Mouse (Mus musculus): ENCODE data around the gene Hormad1.

Gene Hormad1

DNA sequence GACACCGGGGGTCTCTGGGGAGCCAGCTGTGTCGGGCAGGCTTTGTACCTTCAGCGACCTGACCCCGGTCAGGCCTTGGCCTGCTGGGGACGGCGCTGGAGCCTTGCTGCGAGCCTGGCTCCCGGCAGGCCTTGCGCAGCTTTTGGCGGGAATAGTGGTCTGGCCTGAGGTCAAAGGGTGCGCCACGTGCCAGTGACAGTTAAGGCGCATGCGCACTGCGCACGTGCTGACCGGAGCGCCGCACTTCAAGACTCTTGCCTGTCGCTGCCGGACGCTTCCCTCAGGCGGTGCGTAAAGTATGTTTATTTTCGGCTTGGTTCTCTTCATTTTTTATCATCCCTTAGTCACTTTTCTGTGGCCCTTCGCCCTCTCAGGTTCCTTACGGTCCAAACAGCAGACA lies at the start of gene Hormad1:
TSS of gene Hormad1 (plus strand) at position 241 of the 400 bp plus-strand sequence.
- Histone ChIP-seq H3K36me3 (ENCODE audit: insufficient read depth, low read length) (peaks cover 22% of the 10 kb centered on the region), H3K27me3 (ENCODE audit: insufficient read depth, low read length) (peaks cover 12% of the 10 kb centered on the region), H3K4me1 (replicated peaks; ENCODE audit: low read depth, low read length) (peaks cover 16% of the 10 kb centered on the region), H3K9me3 (ENCODE audit: low read length) (peaks cover 8% of the 10 kb centered on the region), H3K4me3 (replicated peaks; ENCODE audit: low read length) (peak within 1 kb of the TSS; percentile 56)
- TF ChIP-seq POU5F1 (IDR thresholded peaks at IDR 0.05; ENCODE audit: borderline replicate concordance, low read length) (no peak), NANOG (IDR thresholded peaks at IDR 0.05; ENCODE audit: borderline replicate concordance, low read length) (no peak), CTCF (conservative IDR thresholded peaks at IDR 0.05; ENCODE audit: low read length) (no peak)

- Histone ChIP-seq H3K4me1 (replicated peaks; ENCODE audit: low read depth, low read length) (0 out of 2 replicates have a peak, but pooled peaks cover 4% of the 10 kb centered on the region), H3K4me3 (replicated peaks; ENCODE audit: low read length) (no peak overlapping the region), H3K36me3 (ENCODE audit: insufficient read depth, low read length) (no peaks in the 10 kb centered on the region), H3K27me3 (ENCODE audit: insufficient read depth, low read length) (no peaks in the 10 kb centered on the region), H3K9me3 (ENCODE audit: low read length) (no peaks in the 10 kb centered on the region)
- TF ChIP-seq NANOG (IDR thresholded peaks at IDR 0.05; ENCODE audit: borderline replicate concordance, low read length) (no peak), CTCF (conservative IDR thresholded peaks at IDR 0.05; ENCODE audit: low read length) (no peak), POU5F1 (IDR thresholded peaks at IDR 0.05; ENCODE audit: borderline replicate concordance, low read length) (no peak)
These were observed 47.8 kb upstream of the Hormad1 start for GRCm38 (mm10) chr3:95511611-95512180.

- Histone ChIP-seq H3K9me3 (ENCODE audit: low read length) (no peaks in the 10 kb centered on the region), H3K4me1 (replicated peaks; ENCODE audit: low read depth, low read length) (peaks cover 33% of the 10 kb centered on the region), H3K4me3 (replicated peaks; ENCODE audit: low read length) (no peak overlapping the region), H3K27me3 (ENCODE audit: insufficient read depth, low read length) (no peaks in the 10 kb centered on the region), H3K36me3 (ENCODE audit: insufficient read depth, low read length) (no peaks in the 10 kb centered on the region)
- TF ChIP-seq CTCF (conservative IDR thresholded peaks at IDR 0.05; ENCODE audit: low read length) = no peak
- no peak for TF ChIP-seq POU5F1 (IDR thresholded peaks at IDR 0.05; ENCODE audit: borderline replicate concordance, low read length)
- TF ChIP-seq NANOG (IDR thresholded peaks at IDR 0.05; ENCODE audit: borderline replicate concordance, low read length) = no peak
These were observed 42.8 kb upstream of the Hormad1 start for GRCm38 (mm10) chr3:95516614-95517041.

GRCm38 (mm10) chr3:95517493-95517898 lies 42.0 kb upstream of the Hormad1 start:
- peaks cover 42% of the 10 kb centered on the region for H3K4me1 ChIP-seq (replicated peaks; ENCODE audit: low read depth, low read length)
- H3K27me3 ChIP-seq (ENCODE audit: insufficient read depth, low read length) = no peaks in the 10 kb centered on the region
- H3K9me3 ChIP-seq (ENCODE audit: low read length) = no peaks in the 10 kb centered on the region
- no peak overlapping the region for H3K4me3 ChIP-seq (replicated peaks; ENCODE audit: low read length)
- TF ChIP-seq POU5F1 (IDR thresholded peaks at IDR 0.05; ENCODE audit: borderline replicate concordance, low read length) (no peak), CTCF (conservative IDR thresholded peaks at IDR 0.05; ENCODE audit: low read length) (peak; percentile 100), NANOG (IDR thresholded peaks at IDR 0.05; ENCODE audit: borderline replicate concordance, low read length) (no peak)
- no peaks in the 10 kb centered on the region for H3K36me3 ChIP-seq (ENCODE audit: insufficient read depth, low read length)

DNA sequence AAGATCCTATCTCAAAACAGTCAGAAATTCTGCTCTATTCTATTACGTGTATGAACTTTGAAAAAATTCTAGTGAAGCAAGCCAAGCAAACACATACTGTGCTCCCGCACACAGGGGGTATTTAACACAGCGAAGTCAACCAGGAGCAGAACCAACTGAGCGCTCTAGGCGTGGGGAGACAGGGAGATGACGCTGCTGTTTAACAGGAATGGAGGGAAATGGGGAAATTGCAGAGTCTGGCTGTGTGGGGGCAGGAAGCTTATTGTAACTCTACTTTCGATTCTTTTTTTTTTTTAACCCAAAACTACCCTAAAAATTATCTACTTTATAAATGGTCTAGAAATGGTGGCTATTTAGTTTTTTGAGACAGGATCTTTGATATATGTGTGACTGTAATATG lies 40.6 kb upstream of the Hormad1 start:
- peaks cover 48% of the 10 kb centered on the region for H3K4me1 ChIP-seq (replicated peaks; ENCODE audit: low read depth, low read length)
- H3K9me3 ChIP-seq (ENCODE audit: low read length) = no peaks in the 10 kb centered on the region
- TF ChIP-seq POU5F1 (IDR thresholded peaks at IDR 0.05; ENCODE audit: borderline replicate concordance, low read length) (no peak), NANOG (IDR thresholded peaks at IDR 0.05; ENCODE audit: borderline replicate concordance, low read length) (no peak), CTCF (conservative IDR thresholded peaks at IDR 0.05; ENCODE audit: low read length) (no peak)
- H3K27me3 ChIP-seq (ENCODE audit: insufficient read depth, low read length) = no peaks in the 10 kb centered on the region
- no peaks in the 10 kb centered on the region for H3K36me3 ChIP-seq (ENCODE audit: insufficient read depth, low read length)
- no peak overlapping the region for H3K4me3 ChIP-seq (replicated peaks; ENCODE audit: low read length)

DNA sequence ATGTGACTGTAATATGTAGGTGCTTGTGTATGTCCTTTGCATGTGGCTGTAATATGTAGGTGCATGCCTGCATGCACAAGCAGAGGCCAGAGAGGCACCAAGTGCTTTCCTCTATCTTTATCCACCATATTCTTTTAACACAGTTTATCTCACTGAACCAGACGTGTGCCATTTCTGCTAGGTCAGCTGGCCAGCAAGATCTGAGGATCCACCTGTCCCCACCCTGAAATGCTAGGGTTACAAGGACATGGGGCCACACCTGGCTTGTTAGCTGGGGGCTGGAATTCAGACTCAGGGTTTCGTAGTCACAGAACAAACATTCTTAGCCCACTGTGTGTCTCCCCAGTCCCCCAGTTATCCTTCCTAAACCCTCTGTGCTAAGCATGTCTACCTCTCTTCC lies 40.2 kb upstream of the Hormad1 start:
- Histone ChIP-seq H3K36me3 (ENCODE audit: insufficient read depth, low read length) (no peaks in the 10 kb centered on the region), H3K4me3 (replicated peaks; ENCODE audit: low read length) (0 out of 2 replicates have a peak overlapping the region, but pooled peaks have one; percentile 0), H3K4me1 (replicated peaks; ENCODE audit: low read depth, low read length) (peaks cover 45% of the 10 kb centered on the region), H3K9me3 (ENCODE audit: low read length) (no peaks in the 10 kb centered on the region), H3K27me3 (ENCODE audit: insufficient read depth, low read length) (no peaks in the 10 kb centered on the region)
- TF ChIP-seq NANOG (IDR thresholded peaks at IDR 0.05; ENCODE audit: borderline replicate concordance, low read length) = no peak
- no peak for TF ChIP-seq POU5F1 (IDR thresholded peaks at IDR 0.05; ENCODE audit: borderline replicate concordance, low read length)
- TF ChIP-seq CTCF (conservative IDR thresholded peaks at IDR 0.05; ENCODE audit: low read length) = no peak

- H3K36me3 ChIP-seq (ENCODE audit: insufficient read depth, low read length) = no peaks in the 10 kb centered on the region
- no peak overlapping the region; the same call in 1 of the 2 replicates for H3K4me3 ChIP-seq (replicated peaks; ENCODE audit: low read length)
- peaks cover 44% of the 10 kb centered on the region for H3K4me1 ChIP-seq (replicated peaks; ENCODE audit: low read depth, low read length)
- no peaks in the 10 kb centered on the region for H3K27me3 ChIP-seq (ENCODE audit: insufficient read depth, low read length)
- TF ChIP-seq NANOG (IDR thresholded peaks at IDR 0.05; ENCODE audit: borderline replicate concordance, low read length) (no peak), CTCF (conservative IDR thresholded peaks at IDR 0.05; ENCODE audit: low read length) (no peak), POU5F1 (IDR thresholded peaks at IDR 0.05; ENCODE audit: borderline replicate concordance, low read length) (no peak)
- H3K9me3 ChIP-seq (ENCODE audit: low read length) = no peaks in the 10 kb centered on the region
These were observed 39.4 kb upstream of the Hormad1 start for GRCm38 (mm10) chr3:95520100-95520499.

GRCm38 (mm10) chr3:95521168-95521567 lies 38.3 kb upstream of the Hormad1 start:
- no peaks in the 10 kb centered on the region for H3K36me3 ChIP-seq (ENCODE audit: insufficient read depth, low read length)
- H3K4me3 ChIP-seq (replicated peaks; ENCODE audit: low read length) = no peak overlapping the region
- H3K9me3 ChIP-seq (ENCODE audit: low read length) = no peaks in the 10 kb centered on the region
- peaks cover 44% of the 10 kb centered on the region for H3K4me1 ChIP-seq (replicated peaks; ENCODE audit: low read depth, low read length)
- TF ChIP-seq NANOG (IDR thresholded peaks at IDR 0.05; ENCODE audit: borderline replicate concordance, low read length) = no peak
- TF ChIP-seq CTCF (conservative IDR thresholded peaks at IDR 0.05; ENCODE audit: low read length) = no peak
- TF ChIP-seq POU5F1 (IDR thresholded peaks at IDR 0.05; ENCODE audit: borderline replicate concordance, low read length) = no peak
- no peaks in the 10 kb centered on the region for H3K27me3 ChIP-seq (ENCODE audit: insufficient read depth, low read length)

- TF ChIP-seq CTCF (conservative IDR thresholded peaks at IDR 0.05; ENCODE audit: low read length) (no peak), NANOG (IDR thresholded peaks at IDR 0.05; ENCODE audit: borderline replicate concordance, low read length) (no peak), POU5F1 (IDR thresholded peaks at IDR 0.05; ENCODE audit: borderline replicate concordance, low read length) (no peak)
- Histone ChIP-seq H3K9me3 (ENCODE audit: low read length) (no peaks in the 10 kb centered on the region), H3K27me3 (ENCODE audit: insufficient read depth, low read length) (no peaks in the 10 kb centered on the region), H3K4me1 (replicated peaks; ENCODE audit: low read depth, low read length) (peaks cover 43% of the 10 kb centered on the region), H3K36me3 (ENCODE audit: insufficient read depth, low read length) (no peaks in the 10 kb centered on the region), H3K4me3 (replicated peaks; ENCODE audit: low read length) (no peak overlapping the region)
These were observed 35.8 kb upstream of the Hormad1 start for GRCm38 (mm10) chr3:95523662-95524061.

All from E14TG2a.4 (cell line).